Mouse (Mus musculus) liver, postnatal 0 days (tissue): ENCODE results near the gene Arl5c. TPM values are rescaled to one million over a fixed set of nuclear protein-coding genes. Genes with fewer than 3 reads are reported as not detected.

Experiments used
- ATAC-seq: fragments of 200-750 bp; cut with Nextera tagmentation; 2 replicates; pipeline ENCODE4 v1.8.0; 2017; ENCODE audit warnings: mild to moderate bottlenecking, moderate library complexity
- DNase-seq: peaks from one replicate; pipeline ENCODE4 v3.0.0-alpha.2; 2016
- H3K27ac ChIP-seq: fragments of 300-500 bp; sonication (generic); 2 replicates; pipeline ENCODE4 v1.5.1; 2014; ENCODE audit warnings: antibody characterized with exemption, moderate library complexity, mild to moderate bottlenecking, low read depth
- H3K27me3 ChIP-seq: fragments of 300-500 bp; sonication (generic); 2 replicates; pipeline ENCODE4 v1.6.1; 2014; ENCODE audit warnings: low read length, control low read depth, mixed read lengths; ENCODE audit not compliant: insufficient read depth
- H3K36me3 ChIP-seq: fragments of 300-500 bp; sonication (generic); replicated peaks from 2 replicates; pipeline ENCODE4 v1.6.1; 2014; ENCODE audit warnings: mild to moderate bottlenecking, control low read depth, low read length, moderate library complexity, mixed read lengths; ENCODE audit not compliant: insufficient read depth
- H3K4me1 ChIP-seq: fragments of 300-500 bp; sonication (generic); 2 replicates; pipeline ENCODE4 v1.6.1; 2014; ENCODE audit warnings: antibody characterized with exemption, mild to moderate bottlenecking, control low read depth; ENCODE audit not compliant: insufficient read depth
- H3K4me2 ChIP-seq: fragments of 300-500 bp; sonication (generic); 2 replicates; pipeline ENCODE4 v1.6.1; 2014; ENCODE audit warnings: low read depth, mild to moderate bottlenecking, low read length, moderate library complexity, mixed read lengths
- H3K4me3 ChIP-seq: fragments of 300-500 bp; sonication (generic); 2 replicates; pipeline ENCODE4 v1.5.1; 2014; ENCODE audit warnings: low read depth, low read length
- H3K9ac ChIP-seq: fragments of 300-500 bp; sonication (generic); replicated peaks from 2 replicates; pipeline ENCODE4 v1.6.1; 2014; ENCODE audit warnings: mild to moderate bottlenecking, moderate library complexity
- H3K9me3 ChIP-seq: fragments of 300-500 bp; sonication (generic); 2 replicates; pipeline ENCODE4 v1.6.1; 2016; ENCODE audit warnings: mild to moderate bottlenecking, control low read depth, low read length, mixed read lengths
- CTCF ChIP-seq: sonication (generic); IDR thresholded peaks from 2 replicates; pipeline ENCODE4 v1.5.1; 2016; ENCODE audit warnings: antibody characterized with exemption, low read depth
- EP300 ChIP-seq: IDR thresholded peaks from 2 replicates; pipeline ENCODE4 v1.6.1; 2016; ENCODE audit warnings: antibody characterized with exemption, low read depth, mild to moderate bottlenecking
- WGBS: fragments of 180-500 bp; shearing (Covaris S2); extraction: QIAGEN DNeasy Blood & Tissue Kit; methylation state at CpG from one replicate; pipeline ENCODE4 v1.1.7; 2014; ENCODE audit not compliant: insufficient replicate concordance; 5-methylcytosine and 5-hydroxymethylcytosine counted together
- polyA plus RNA-seq: library from polyadenylated mRNA; unstranded; fragments of >200 nt; fragmentation: Nextera tagmentation; extraction: Ambion mirVana; gene quantifications from 2 replicates; pipeline ENCODE4 v1.2.1, GENCODE M21; 2015

Arl5c gene
- polyA plus RNA-seq, 1 experiment from 2014 or later = 10.0 TPM

DNA sequence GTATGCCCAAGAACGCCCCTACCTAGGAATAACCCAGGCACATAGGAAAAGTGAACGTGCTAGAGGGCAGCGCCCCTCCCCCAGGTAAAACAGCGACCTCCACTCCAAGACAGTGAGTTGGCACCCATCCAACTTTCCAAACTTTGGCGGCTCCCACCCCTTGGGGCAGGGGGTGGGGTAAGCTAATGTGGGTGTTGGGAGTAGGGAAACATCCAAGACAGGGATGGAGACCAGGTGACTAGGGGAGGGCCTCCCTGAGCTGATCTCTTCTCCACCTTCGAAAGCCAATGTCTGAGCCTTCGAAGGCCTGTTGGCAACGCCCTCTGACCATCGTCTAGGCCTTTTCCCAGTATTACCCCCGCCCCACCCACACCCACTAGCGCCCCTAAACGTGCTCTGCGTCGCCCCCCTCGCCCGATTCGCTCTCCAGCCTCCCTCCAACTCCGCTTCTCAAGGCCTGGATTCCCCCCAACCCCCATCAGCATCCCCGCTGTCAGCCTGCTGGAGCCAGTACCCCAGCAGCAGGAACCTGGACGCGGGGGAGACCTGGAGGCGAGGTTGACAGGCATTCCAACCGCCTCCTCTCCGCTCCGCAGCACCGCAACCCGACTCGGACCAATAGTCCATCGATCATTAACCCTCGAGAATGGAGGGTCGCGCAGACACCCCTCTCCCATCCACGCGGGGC, 25.7 kb upstream of the Arl5c start:
- no peak for ATAC-seq
- H3K36me3 ChIP-seq = no peaks in the 10 kb centered on the region
- H3K9ac ChIP-seq = peak overlapping the region; percentile 59
- peak overlapping the region; percentile 97 for H3K4me2 ChIP-seq
- DNase-seq = no peak
- WGBS = 11% methylated on average over 34 of the region's 34 CpGs
- no peak for TF ChIP-seq EP300
- no peak for TF ChIP-seq CTCF
- no peaks in the 10 kb centered on the region for H3K9me3 ChIP-seq
- peak overlapping the region; percentile 58 for H3K4me3 ChIP-seq
- peaks cover 11% of the 10 kb centered on the region for H3K27me3 ChIP-seq
- peaks cover 18% of the 10 kb centered on the region for H3K4me1 ChIP-seq
- no peak overlapping the region for H3K27ac ChIP-seq

DNA sequence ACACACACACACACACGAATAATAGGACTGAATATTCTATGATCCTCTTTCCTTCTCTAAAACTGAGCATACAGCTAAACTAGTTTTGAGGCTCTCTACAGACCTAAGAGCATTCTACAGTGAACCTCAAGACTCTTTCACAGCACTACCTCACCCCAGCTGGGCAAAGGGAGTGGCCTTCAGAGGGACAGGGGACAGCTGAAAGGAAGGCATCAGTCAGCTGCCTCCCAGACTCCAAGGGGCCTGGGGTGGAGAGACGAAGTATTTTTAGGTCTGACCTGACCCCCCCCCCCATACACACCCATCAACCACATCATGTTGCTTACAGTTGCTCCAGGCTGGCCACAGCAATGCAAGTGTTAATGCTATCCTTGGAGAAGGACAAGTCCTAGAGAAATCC, 25.1 kb upstream of the Arl5c start:
- Histone ChIP-seq H3K4me2 (no peak overlapping the region), H3K9me3 (no peaks in the 10 kb centered on the region), H3K4me3 (no peak overlapping the region), H3K9ac (no peak overlapping the region), H3K27me3 (peaks cover 11% of the 10 kb centered on the region), H3K36me3 (no peaks in the 10 kb centered on the region), H3K27ac (no peak overlapping the region), H3K4me1 (peaks cover 17% of the 10 kb centered on the region)
- TF ChIP-seq CTCF = no peak
- no peak for TF ChIP-seq EP300
- ATAC-seq (no peak), DNase-seq (no peak)
- 52% methylated on average over 2 of the region's 2 CpGs for WGBS

- Histone ChIP-seq H3K27ac (no peak overlapping the region), H3K9ac (no peak overlapping the region), H3K4me2 (no peak overlapping the region), H3K4me3 (no peak overlapping the region), H3K36me3 (no peaks in the 10 kb centered on the region), H3K4me1 (peaks cover 12% of the 10 kb centered on the region), H3K27me3 (peaks cover 11% of the 10 kb centered on the region), H3K9me3 (no peaks in the 10 kb centered on the region)
- no peak for TF ChIP-seq EP300
- no peak for TF ChIP-seq CTCF
- no peak for ATAC-seq
- DNase-seq = no peak
- WGBS = 86% methylated on average over 1 of the region's 1 CpGs
Measured at GRCm38 (mm10) chr11:98020710-98021109, 24.7 kb upstream of the Arl5c start.

DNA sequence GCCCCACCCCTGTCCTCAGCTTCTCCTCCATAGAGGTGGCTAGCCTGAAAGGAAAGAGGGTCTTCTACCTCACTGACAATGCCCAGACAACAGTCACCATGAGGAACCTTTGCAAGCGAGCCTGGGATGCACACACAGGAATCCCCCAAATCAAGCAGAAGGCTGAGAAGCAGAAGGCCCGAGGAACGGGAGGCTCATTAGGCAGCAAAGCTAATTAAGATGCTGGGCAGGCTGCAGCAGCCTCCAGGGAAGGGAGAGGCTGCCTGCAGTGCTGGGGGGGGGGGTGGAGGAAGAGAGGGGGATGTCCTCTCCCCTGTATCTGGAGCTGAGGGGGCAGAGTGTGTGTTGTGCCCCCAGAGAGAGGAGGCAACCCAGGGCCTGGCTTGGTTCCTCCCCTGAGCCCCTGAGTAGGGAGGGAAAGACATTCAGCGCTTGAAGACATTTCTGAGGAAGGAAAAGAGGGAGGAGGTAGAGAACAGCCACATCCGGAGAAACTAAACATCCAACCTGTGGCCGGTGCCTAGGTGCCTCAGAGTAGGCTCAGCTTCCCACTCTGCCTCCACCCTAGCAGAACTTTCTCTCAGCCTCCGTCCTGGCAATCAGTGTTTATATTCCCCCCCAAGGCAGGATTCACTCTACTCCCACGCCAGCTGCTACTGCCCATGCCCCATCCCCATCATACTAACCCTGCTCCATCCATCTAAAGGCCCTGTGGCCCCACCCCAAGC, 24.1 kb upstream of the Arl5c start:
- peaks cover 11% of the 10 kb centered on the region for H3K27me3 ChIP-seq
- ATAC-seq (no peak), DNase-seq (no peak)
- TF ChIP-seq EP300 = no peak
- TF ChIP-seq CTCF = no peak
- peaks cover 11% of the 10 kb centered on the region for H3K4me1 ChIP-seq
- no peaks in the 10 kb centered on the region for H3K9me3 ChIP-seq
- no peak overlapping the region for H3K27ac ChIP-seq
- H3K4me3 ChIP-seq = no peak overlapping the region
- H3K4me2 ChIP-seq = no peak overlapping the region
- 37% methylated on average over 8 of the region's 8 CpGs for WGBS
- H3K9ac ChIP-seq = no peak overlapping the region
- H3K36me3 ChIP-seq = no peaks in the 10 kb centered on the region

GRCm38 (mm10) chr11:98018858-98019641, 23.1 kb upstream of the Arl5c start:
- DNase-seq (no peak), ATAC-seq (no peak)
- Histone ChIP-seq H3K27ac (no peak overlapping the region), H3K4me2 (no peak overlapping the region), H3K36me3 (no peaks in the 10 kb centered on the region), H3K4me3 (no peak overlapping the region), H3K27me3 (peaks cover 11% of the 10 kb centered on the region), H3K9me3 (no peaks in the 10 kb centered on the region), H3K9ac (no peak overlapping the region), H3K4me1 (peaks cover 11% of the 10 kb centered on the region)
- WGBS = 41% methylated on average over 10 of the region's 10 CpGs
- TF ChIP-seq CTCF (peak; percentile 61), EP300 (no peak)

DNA sequence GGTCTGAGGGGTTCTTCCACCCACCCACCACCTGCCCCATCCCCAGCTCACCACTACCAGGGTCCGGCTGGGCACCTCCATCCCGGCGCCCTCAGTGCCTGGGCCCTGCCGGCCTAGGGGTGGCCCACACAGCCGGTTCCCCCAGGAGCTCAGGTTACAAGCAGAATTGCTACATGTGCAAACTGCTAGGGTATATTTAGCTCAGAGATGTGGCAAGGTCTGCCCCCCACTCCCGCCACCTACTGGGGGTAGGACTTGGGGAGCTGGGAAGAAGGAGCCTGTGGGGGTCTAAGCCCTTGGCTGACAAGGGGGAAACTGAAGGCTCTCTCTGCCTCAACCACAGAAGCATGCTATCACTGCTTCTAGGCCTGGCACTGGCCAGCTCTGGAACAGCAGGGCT, 22.2 kb upstream of the Arl5c start:
- Histone ChIP-seq H3K9me3 (no peaks in the 10 kb centered on the region), H3K4me1 (peaks cover 11% of the 10 kb centered on the region), H3K4me3 (no peak overlapping the region), H3K4me2 (no peak overlapping the region), H3K27me3 (peaks cover 11% of the 10 kb centered on the region), H3K27ac (no peak overlapping the region), H3K9ac (no peak overlapping the region), H3K36me3 (no peaks in the 10 kb centered on the region)
- DNase-seq (no peak), ATAC-seq (no peak)
- no peak for TF ChIP-seq CTCF
- no peak for TF ChIP-seq EP300
- 59% methylated on average over 6 of the region's 6 CpGs for WGBS
